Mouse (Mus musculus) hindbrain, embryonic 15.5 days (tissue): ENCODE results near the gene Isx. TPM values are rescaled to one million over a fixed set of nuclear protein-coding genes. Genes with fewer than 3 reads are reported as not detected.

Experiments used
- ATAC-seq: fragments of 200-750 bp; cut with Nextera tagmentation; 2 replicates; pipeline ENCODE4 v1.8.0; 2017; ENCODE audit warnings: low read depth, moderate number of reproducible peaks, moderate TSS enrichment; ENCODE audit not compliant: low FRiP score
- H3K27ac ChIP-seq: fragments of 300-500 bp; sonication (generic); replicated peaks from 2 replicates; pipeline ENCODE4 v1.5.1; 2015; ENCODE audit warnings: mild to moderate bottlenecking, inconsistent platforms
- H3K27me3 ChIP-seq: fragments of 300-500 bp; sonication (generic); 2 replicates; pipeline ENCODE4 v1.6.1; 2015; ENCODE audit warnings: control low read depth, inconsistent platforms
- H3K36me3 ChIP-seq: fragments of 300-500 bp; sonication (generic); 2 replicates; pipeline ENCODE4 v1.6.1; 2015; ENCODE audit warnings: control low read depth, inconsistent platforms
- H3K4me1 ChIP-seq: fragments of 300-500 bp; sonication (generic); replicated peaks from 2 replicates; pipeline ENCODE4 v1.6.1; 2015; ENCODE audit warnings: control low read depth, inconsistent platforms
- H3K4me2 ChIP-seq: fragments of 300-500 bp; sonication (generic); 2 replicates; pipeline ENCODE4 v1.6.1; 2015; ENCODE audit warnings: moderate library complexity, mild to moderate bottlenecking, inconsistent platforms
- H3K4me3 ChIP-seq: fragments of 300-500 bp; sonication (generic); 2 replicates; pipeline ENCODE4 v1.5.1; 2015; ENCODE audit warnings: mild to moderate bottlenecking, inconsistent platforms
- H3K9ac ChIP-seq: fragments of 300-500 bp; sonication (generic); 2 replicates; pipeline ENCODE4 v1.6.1; 2015; ENCODE audit warnings: inconsistent platforms
- H3K9me3 ChIP-seq: fragments of 300-500 bp; sonication (generic); 2 replicates; pipeline ENCODE4 v1.6.1; 2016; ENCODE audit warnings: control low read depth, inconsistent platforms
- WGBS: fragments of 180-500 bp; shearing (Covaris S2); methylation state at CpG from one replicate; pipeline ENCODE4 v1.1.7; 2015; 5-methylcytosine and 5-hydroxymethylcytosine counted together
- polyA plus RNA-seq: library from polyadenylated mRNA; unstranded; fragments of >200 nt; fragmentation: Nextera tagmentation; extraction: Ambion mirVana; gene quantifications from 2 replicates; pipeline ENCODE4 v1.2.1, GENCODE M21; 2015

Gene Isx
- not detected in 2 replicates for polyA plus RNA-seq

DNA sequence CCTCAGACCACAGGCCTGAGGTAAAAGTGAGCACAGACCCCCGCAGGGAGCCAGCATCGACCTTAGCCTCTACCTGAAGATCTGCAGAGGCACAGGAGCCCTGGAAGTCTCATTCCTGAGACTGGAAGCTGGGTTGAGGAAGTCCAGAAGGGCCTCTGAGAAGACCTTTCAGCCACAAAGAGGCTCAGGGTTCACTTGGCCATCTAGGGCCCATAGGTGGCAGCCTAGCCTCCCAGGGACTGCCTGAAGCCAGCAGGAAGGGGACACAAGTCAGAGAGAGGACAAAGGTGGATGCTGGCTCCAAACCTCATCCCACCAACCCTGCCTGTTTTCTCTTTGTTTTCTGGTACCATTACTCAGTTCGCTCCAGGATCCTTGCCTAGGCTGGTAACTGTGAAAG is at the start of gene Isx:
Gene Isx (plus strand): TSS at position 234 of the 400 bp plus-strand sequence.
- Histone ChIP-seq H3K9ac (no peak within 1 kb of the TSS), H3K9me3 (no peaks in the 10 kb centered on the region), H3K36me3 (no peaks in the 10 kb centered on the region), H3K4me1 (no peaks in the 10 kb centered on the region), H3K4me2 (no peak within 1 kb of the TSS), H3K27ac (no peak within 1 kb of the TSS), H3K27me3 (no peaks in the 10 kb centered on the region), H3K4me3 (no peak within 1 kb of the TSS)
- no peak for ATAC-seq
- WGBS, result 82% methylated on average over 3 of the region's 3 CpGs

GRCm38 (mm10) chr8:74827689-74828088 is 45.3 kb upstream of the Isx start:
- no peak for ATAC-seq
- Histone ChIP-seq H3K36me3 (no peaks in the 10 kb centered on the region), H3K4me3 (no peak overlapping the region), H3K4me1 (no peaks in the 10 kb centered on the region; the same call in 1 of the 2 replicates), H3K27ac (no peak overlapping the region), H3K9me3 (no peaks in the 10 kb centered on the region), H3K27me3 (no peaks in the 10 kb centered on the region), H3K4me2 (no peak overlapping the region), H3K9ac (no peak overlapping the region)
- WGBS, result 57% methylated on average over 3 of the region's 3 CpGs

GRCm38 (mm10) chr8:74831322-74831721 is 41.7 kb upstream of the Isx start:
- 63% methylated on average over 5 of the region's 5 CpGs for WGBS
- Histone ChIP-seq H3K27ac (no peak overlapping the region), H3K4me1 (no peaks in the 10 kb centered on the region; the same call in 1 of the 2 replicates), H3K36me3 (no peaks in the 10 kb centered on the region), H3K4me2 (no peak overlapping the region), H3K27me3 (no peaks in the 10 kb centered on the region), H3K4me3 (no peak overlapping the region), H3K9ac (no peak overlapping the region), H3K9me3 (no peaks in the 10 kb centered on the region)
- ATAC-seq, result no peak

DNA sequence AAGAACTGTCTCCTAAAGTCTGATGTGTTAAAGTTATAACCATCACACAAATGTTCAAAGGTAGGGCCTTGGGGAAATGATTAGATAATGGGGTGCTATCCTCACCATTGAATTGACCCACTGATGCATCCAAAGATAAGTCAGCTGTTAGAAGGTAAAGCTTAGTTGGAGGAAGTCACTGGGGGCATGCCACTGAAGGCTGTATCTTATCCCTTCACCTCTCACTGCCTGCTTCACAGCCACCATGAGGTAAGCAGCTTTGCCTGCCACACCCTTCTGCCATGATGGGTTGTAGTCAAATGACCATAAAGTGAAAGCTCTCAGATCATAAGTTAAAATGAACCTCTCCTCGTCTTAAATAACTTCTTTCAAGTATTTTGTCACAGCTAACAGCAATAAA is 38.7 kb upstream of the Isx start:
- ATAC-seq, result no peak
- Histone ChIP-seq H3K27me3 (no peaks in the 10 kb centered on the region), H3K9me3 (no peaks in the 10 kb centered on the region), H3K4me1 (no peaks in the 10 kb centered on the region), H3K9ac (no peak overlapping the region), H3K4me3 (no peak overlapping the region), H3K27ac (no peak overlapping the region), H3K36me3 (no peaks in the 10 kb centered on the region), H3K4me2 (no peak overlapping the region)
- WGBS, result 84% methylated on average over 1 of the region's 1 CpGs

- Histone ChIP-seq H3K4me2 (no peak overlapping the region), H3K9me3 (no peaks in the 10 kb centered on the region), H3K36me3 (no peaks in the 10 kb centered on the region), H3K4me3 (no peak overlapping the region), H3K4me1 (0 out of 2 replicates have a peak, but pooled peaks cover 3% of the 10 kb centered on the region), H3K27me3 (no peaks in the 10 kb centered on the region), H3K27ac (no peak overlapping the region), H3K9ac (no peak overlapping the region)
- peak; percentile 76 for ATAC-seq
- WGBS, result 18% methylated on average over 12 of the region's 12 CpGs
Observed at GRCm38 (mm10) chr8:74847376-74848048, 25.5 kb upstream of the Isx start.

DNA sequence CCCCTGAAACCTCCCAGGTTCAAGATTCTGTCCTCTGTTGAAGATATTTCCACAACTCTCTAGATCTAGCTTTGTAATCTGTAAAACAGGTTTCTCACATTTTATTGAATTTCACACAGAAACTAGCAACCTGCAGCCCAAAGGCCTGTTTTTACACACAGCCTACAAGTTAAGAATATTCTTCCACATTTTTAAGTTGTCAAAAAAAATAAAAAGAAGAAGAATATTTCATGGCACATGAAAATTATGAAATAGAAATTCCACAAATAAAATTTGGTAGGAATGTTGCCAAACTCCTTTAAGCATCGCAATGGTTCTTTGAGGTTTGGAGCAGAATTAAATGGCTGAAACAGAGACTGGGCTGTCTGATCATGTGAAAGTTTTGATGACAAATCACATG is 24.3 kb upstream of the Isx start:
- 93% methylated on average over 1 of the region's 1 CpGs for WGBS
- Histone ChIP-seq H3K9ac (no peak overlapping the region), H3K36me3 (no peaks in the 10 kb centered on the region), H3K27ac (no peak overlapping the region), H3K27me3 (no peaks in the 10 kb centered on the region), H3K4me2 (no peak overlapping the region), H3K9me3 (no peaks in the 10 kb centered on the region), H3K4me1 (0 out of 2 replicates have a peak, but pooled peaks cover 3% of the 10 kb centered on the region), H3K4me3 (no peak overlapping the region)
- ATAC-seq, result no peak

DNA sequence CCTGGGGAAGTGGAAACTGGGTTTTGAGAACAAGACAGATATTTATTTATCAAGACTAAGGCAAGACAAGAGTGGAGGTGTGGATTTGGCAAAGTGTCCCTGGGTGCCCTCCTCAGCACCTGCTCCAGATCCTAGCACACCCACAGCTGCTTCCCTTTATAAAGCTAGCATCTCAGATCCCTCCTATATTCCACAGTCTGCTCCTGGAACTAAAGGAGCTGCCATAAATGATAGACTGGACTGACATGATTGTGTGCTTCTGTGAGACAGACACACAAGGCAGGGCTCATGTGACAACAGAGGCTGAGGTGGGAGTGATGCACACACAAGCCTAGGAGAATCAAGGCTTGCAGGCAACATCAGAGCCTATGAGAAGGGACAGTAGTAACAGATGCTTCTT is 22.0 kb upstream of the Isx start:
- H3K4me2 ChIP-seq, result no peak overlapping the region
- H3K36me3 ChIP-seq, result no peaks in the 10 kb centered on the region
- 0 out of 2 replicates have a peak, but pooled peaks cover 3% of the 10 kb centered on the region for H3K4me1 ChIP-seq
- no peak overlapping the region for H3K4me3 ChIP-seq
- no peak for ATAC-seq
- H3K27me3 ChIP-seq, result no peaks in the 10 kb centered on the region
- no peak overlapping the region for H3K9ac ChIP-seq
- H3K9me3 ChIP-seq, result no peaks in the 10 kb centered on the region
- H3K27ac ChIP-seq, result no peak overlapping the region

DNA sequence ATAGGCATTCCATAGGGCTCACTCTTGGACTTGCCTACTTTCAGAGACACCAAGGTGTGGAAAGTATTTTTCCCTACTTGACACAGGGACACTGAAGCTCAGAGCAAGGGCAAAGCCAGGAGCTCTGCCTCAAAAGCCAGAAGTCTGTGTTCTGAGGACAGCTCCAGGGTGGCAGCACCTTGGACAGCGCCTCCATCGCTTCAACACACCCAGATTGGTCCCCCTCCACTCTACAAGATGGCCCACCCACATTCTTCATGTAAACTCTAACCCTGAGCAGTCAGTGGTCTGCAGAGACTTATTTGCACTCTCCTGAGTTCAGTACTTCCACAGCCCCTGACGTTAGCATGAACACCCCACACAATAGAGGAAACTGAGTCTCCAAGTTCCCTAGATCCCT is 21.1 kb upstream of the Isx start:
- Histone ChIP-seq H3K4me2 (no peak overlapping the region), H3K27ac (no peak overlapping the region), H3K9ac (no peak overlapping the region), H3K27me3 (no peaks in the 10 kb centered on the region), H3K4me1 (0 out of 2 replicates have a peak, but pooled peaks cover 3% of the 10 kb centered on the region), H3K4me3 (no peak overlapping the region), H3K36me3 (no peaks in the 10 kb centered on the region), H3K9me3 (no peaks in the 10 kb centered on the region)
- 34% methylated on average over 3 of the region's 3 CpGs for WGBS
- ATAC-seq, result no peak

- WGBS, result 34% methylated on average over 5 of the region's 5 CpGs
- peak; percentile 72 for ATAC-seq
- Histone ChIP-seq H3K27me3 (no peaks in the 10 kb centered on the region), H3K27ac (no peak overlapping the region), H3K9me3 (no peaks in the 10 kb centered on the region), H3K9ac (no peak overlapping the region), H3K4me2 (no peak overlapping the region), H3K4me1 (no peaks in the 10 kb centered on the region), H3K4me3 (no peak overlapping the region), H3K36me3 (no peaks in the 10 kb centered on the region)
Observed at GRCm38 (mm10) chr8:74853488-74853887, 19.5 kb upstream of the Isx start.

DNA sequence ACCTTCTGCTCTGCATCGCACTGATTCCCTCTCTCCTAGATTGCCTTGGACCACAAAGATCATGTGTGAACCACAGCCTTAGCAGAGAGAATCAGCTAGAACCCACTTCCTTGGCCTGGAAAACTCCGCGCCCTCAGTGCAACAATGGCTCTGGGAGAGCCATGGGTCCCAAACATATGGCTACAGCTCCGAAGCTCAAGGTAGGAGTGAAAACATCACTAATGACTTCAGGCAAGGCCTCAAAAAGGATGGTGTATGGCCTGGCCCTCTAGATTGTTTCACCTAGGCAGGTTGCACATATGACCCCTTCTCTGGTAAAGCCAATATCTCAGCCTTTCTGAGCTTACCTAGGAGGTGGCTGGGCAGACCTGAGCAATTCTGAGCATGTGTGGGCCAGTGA is 18.2 kb upstream of the Isx start:
- no peak overlapping the region for H3K9ac ChIP-seq
- H3K27ac ChIP-seq, result no peak overlapping the region
- H3K36me3 ChIP-seq, result no peaks in the 10 kb centered on the region
- H3K4me3 ChIP-seq, result no peak overlapping the region
- WGBS, result 97% methylated on average over 4 of the region's 4 CpGs
- no peak overlapping the region for H3K4me2 ChIP-seq
- H3K9me3 ChIP-seq, result no peaks in the 10 kb centered on the region
- ATAC-seq, result no peak
- H3K4me1 ChIP-seq, result no peaks in the 10 kb centered on the region
- no peaks in the 10 kb centered on the region for H3K27me3 ChIP-seq

DNA sequence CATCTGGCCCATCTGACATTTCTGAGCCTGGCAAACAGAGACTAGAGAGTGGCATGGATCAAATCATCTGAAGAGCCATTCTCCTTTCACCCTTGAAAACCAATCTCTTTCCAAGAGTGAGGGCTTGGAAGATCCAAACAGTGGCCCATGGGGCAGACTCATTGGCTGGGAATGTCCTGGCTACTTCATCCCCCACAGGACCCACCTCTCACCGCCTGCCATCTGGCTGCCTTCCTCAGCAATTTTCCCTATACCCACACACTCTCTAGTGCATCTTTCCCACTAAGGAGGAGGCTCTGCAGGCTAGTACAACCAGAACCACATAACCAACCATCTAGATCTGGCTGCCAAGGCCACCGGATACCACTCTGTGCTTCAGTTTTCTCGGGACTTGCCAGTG is 17.6 kb upstream of the Isx start:
- Histone ChIP-seq H3K4me2 (no peak overlapping the region), H3K4me3 (no peak overlapping the region), H3K4me1 (no peaks in the 10 kb centered on the region), H3K27ac (no peak overlapping the region), H3K27me3 (no peaks in the 10 kb centered on the region), H3K36me3 (no peaks in the 10 kb centered on the region), H3K9ac (no peak overlapping the region), H3K9me3 (no peaks in the 10 kb centered on the region)
- 95% methylated on average over 3 of the region's 3 CpGs for WGBS
- no peak for ATAC-seq

GRCm38 (mm10) chr8:74859241-74859640 is 13.7 kb upstream of the Isx start:
- Histone ChIP-seq H3K9me3 (no peaks in the 10 kb centered on the region), H3K36me3 (no peaks in the 10 kb centered on the region), H3K9ac (no peak overlapping the region), H3K4me1 (no peaks in the 10 kb centered on the region), H3K4me3 (no peak overlapping the region), H3K4me2 (no peak overlapping the region), H3K27ac (no peak overlapping the region), H3K27me3 (no peaks in the 10 kb centered on the region)
- WGBS, result 93% methylated on average over 4 of the region's 4 CpGs
- ATAC-seq, result no peak

DNA sequence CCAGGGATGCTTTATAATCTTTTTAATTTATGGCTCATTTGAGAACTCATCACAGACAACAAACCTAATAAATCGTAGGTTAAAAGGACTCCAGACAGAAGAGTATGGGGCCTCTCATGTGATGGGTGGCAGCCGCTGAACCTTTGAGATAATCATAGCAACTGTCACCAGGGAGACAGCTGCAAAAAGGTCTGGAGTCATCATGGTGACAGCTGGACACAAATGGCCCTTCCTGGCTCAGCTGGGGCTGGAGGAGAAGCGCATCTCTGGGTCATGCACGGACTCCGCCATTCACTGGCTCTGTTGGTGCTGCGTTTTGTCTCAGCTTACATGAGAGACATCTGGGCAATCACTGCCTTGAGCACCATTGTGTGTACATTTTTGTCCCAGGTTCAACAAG is 12.5 kb upstream of the Isx start:
- Histone ChIP-seq H3K36me3 (no peaks in the 10 kb centered on the region), H3K27me3 (no peaks in the 10 kb centered on the region), H3K9ac (no peak overlapping the region), H3K9me3 (no peaks in the 10 kb centered on the region), H3K4me3 (no peak overlapping the region), H3K27ac (no peak overlapping the region), H3K4me1 (no peaks in the 10 kb centered on the region), H3K4me2 (no peak overlapping the region)
- WGBS, result 41% methylated on average over 6 of the region's 6 CpGs
- no peak for ATAC-seq
